Mouse (Mus musculus): ENCODE measurements around the gene Tbl1x. TPM values are rescaled to one million over a fixed set of nuclear protein-coding genes. Genes with fewer than 3 reads are reported as not detected.

Tbl1x gene
- total RNA-seq (2014; rRNA removed) (46.0 and 54.6 TPM in 2 replicates), polyA plus RNA-seq (2015; fragmentation: Nextera tagmentation; extraction: Ambion mirVana) (31.6 and 33.4 TPM in 2 replicates)

DNA sequence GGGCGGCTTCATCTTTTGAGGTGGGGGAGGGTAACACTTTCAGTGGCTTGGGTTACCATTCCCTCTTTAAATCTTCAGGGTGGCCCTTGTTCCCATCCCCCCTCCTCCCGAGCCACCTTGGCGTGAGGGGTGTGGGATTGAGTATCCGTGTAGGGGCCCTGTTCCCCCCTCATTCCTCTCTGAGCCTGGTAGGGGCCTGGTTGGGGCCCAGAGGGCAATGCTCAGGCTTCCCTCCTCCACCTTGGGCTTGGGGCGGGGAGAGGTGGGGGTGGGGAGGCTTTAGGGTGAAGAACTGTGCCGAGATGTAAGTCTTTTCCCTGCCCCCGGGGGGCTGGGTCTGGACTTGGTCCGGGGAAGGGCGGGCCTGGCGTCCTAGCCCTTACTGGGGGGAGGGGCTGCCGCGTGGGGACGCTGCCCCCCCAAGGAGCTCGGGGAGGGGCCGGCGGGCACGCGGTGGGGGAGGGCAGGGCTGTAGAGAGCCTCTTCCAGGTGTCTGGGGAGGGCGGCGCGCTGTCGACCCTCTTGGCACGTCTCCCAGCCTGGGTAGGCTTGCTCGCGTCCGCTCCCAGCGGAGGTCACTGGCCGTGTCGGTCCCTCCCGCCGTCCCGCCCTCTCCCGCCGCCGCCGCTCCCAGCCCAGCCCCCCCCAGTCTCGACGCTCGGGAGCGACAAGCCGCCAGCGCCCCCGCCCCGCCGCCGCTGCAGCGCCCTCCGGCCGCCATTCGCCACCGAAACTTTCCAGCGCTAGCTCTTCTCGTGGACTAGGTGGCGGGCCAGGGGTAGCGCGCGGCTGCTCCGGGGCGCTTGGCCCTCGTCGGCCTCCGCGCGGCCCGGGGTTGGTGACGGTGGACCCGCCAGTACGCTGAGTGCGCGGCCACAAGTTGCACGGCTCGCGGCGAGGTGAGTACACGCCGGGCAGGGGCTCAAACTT is at the start of gene Tbl1x:
Gene Tbl1x, plus strand, starts transcription at position 643 of the 930 bp plus-strand sequence.
- 24% methylated on average over 20 of the region's 76 CpGs for WGBS
- Histone ChIP-seq H3K36me3 (ENCODE audit: insufficient read depth, low read length) (no peaks in the 10 kb centered on the region), H3K4me1 (ENCODE audit: insufficient read depth, low read length) (no peaks in the 10 kb centered on the region), H3K9me3 (ENCODE audit: low read length) (no peaks in the 10 kb centered on the region), H3K27ac (ENCODE audit: low read depth, low read length) (peak within 1 kb of the TSS; percentile 89), H3K4me2 (ENCODE audit: low read depth, low read length, poor library complexity, severe bottlenecking) (peak within 1 kb of the TSS; percentile 62), H3K9ac (replicated peaks; ENCODE audit: low read length, poor library complexity, severe bottlenecking) (peak within 1 kb of the TSS; percentile 74), H3K4me3 (ENCODE audit: low read depth, low read length) (peak within 1 kb of the TSS; percentile 63), H3K27me3 (ENCODE audit: insufficient read depth, low read length) (no peaks in the 10 kb centered on the region)
- peak; percentile 26 for TF ChIP-seq CTCF (IDR thresholded peaks at IDR 0.05)
- ATAC-seq (ENCODE audit: low FRiP score): peak; percentile 72
- DNase-seq (ENCODE audit: low spot score): peak; percentile 75

- no peak for TF ChIP-seq CTCF (IDR thresholded peaks at IDR 0.05)
- no peaks in the 10 kb centered on the region for H3K27me3 ChIP-seq (ENCODE audit: insufficient read depth, low read length)
- no peak overlapping the region for H3K4me3 ChIP-seq (ENCODE audit: low read depth, low read length)
- no peaks in the 10 kb centered on the region for H3K9me3 ChIP-seq (ENCODE audit: low read length)
- H3K4me2 ChIP-seq (ENCODE audit: low read depth, low read length, poor library complexity, severe bottlenecking): no peak overlapping the region
- ATAC-seq (ENCODE audit: low FRiP score): no peak
- H3K9ac ChIP-seq (replicated peaks; ENCODE audit: low read length, poor library complexity, severe bottlenecking): no peak overlapping the region
- no peaks in the 10 kb centered on the region for H3K4me1 ChIP-seq (ENCODE audit: insufficient read depth, low read length)
- H3K27ac ChIP-seq (ENCODE audit: low read depth, low read length): no peak overlapping the region
- no peak for DNase-seq (ENCODE audit: low spot score)
- WGBS: 63% methylated on average over 1 of the region's 1 CpGs
- no peaks in the 10 kb centered on the region for H3K36me3 ChIP-seq (ENCODE audit: insufficient read depth, low read length)
Observed at GRCm38 (mm10) chrX:77469216-77469615, 41.6 kb upstream of the Tbl1x start.

- no peaks in the 10 kb centered on the region for H3K27me3 ChIP-seq (ENCODE audit: insufficient read depth, low read length)
- WGBS: 95% methylated on average over 1 of the region's 1 CpGs
Observed at GRCm38 (mm10) chrX:77472858-77473257, 38.0 kb upstream of the Tbl1x start.

DNA sequence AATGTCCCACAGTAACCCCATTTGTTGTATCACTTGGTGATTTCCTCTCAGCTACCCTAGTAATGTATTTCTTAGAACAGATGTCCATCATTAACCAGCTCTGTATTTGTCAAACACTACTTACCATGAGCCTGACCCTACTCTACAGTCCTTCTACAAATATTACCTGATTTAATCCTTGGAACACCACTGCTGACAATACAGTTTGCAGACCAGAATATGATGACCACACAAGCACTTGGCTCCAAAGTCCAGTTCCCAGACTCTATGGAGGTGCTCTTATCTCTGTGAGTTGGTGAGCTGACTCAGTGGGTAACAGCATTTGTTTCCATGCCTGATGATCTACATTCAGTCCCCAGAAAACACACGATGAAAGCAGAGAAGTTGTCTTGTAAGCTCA is 37.3 kb upstream of the Tbl1x start:
- no peak overlapping the region for H3K9ac ChIP-seq (replicated peaks; ENCODE audit: low read length, poor library complexity, severe bottlenecking)
- no peaks in the 10 kb centered on the region for H3K9me3 ChIP-seq (ENCODE audit: low read length)
- no peak overlapping the region for H3K4me2 ChIP-seq (ENCODE audit: low read depth, low read length, poor library complexity, severe bottlenecking)
- TF ChIP-seq CTCF (IDR thresholded peaks at IDR 0.05): no peak
- ATAC-seq (ENCODE audit: low FRiP score) (no peak), DNase-seq (ENCODE audit: low spot score) (no peak)
- H3K27ac ChIP-seq (ENCODE audit: low read depth, low read length): no peak overlapping the region
- no peak overlapping the region for H3K4me3 ChIP-seq (ENCODE audit: low read depth, low read length)
- WGBS: 91% methylated on average over 1 of the region's 1 CpGs
- no peaks in the 10 kb centered on the region for H3K36me3 ChIP-seq (ENCODE audit: insufficient read depth, low read length)
- no peaks in the 10 kb centered on the region for H3K27me3 ChIP-seq (ENCODE audit: insufficient read depth, low read length)
- H3K4me1 ChIP-seq (ENCODE audit: insufficient read depth, low read length): no peaks in the 10 kb centered on the region

More at GRCm38 (mm10) chrX:77472858-77473257, 38.0 kb upstream of the Tbl1x start:
- Histone ChIP-seq H3K9me3 (ENCODE audit: low read length) (no peaks in the 10 kb centered on the region), H3K4me1 (ENCODE audit: insufficient read depth, low read length) (no peaks in the 10 kb centered on the region), H3K9ac (replicated peaks; ENCODE audit: low read length, poor library complexity, severe bottlenecking) (no peak overlapping the region), H3K4me3 (ENCODE audit: low read depth, low read length) (no peak overlapping the region), H3K27ac (ENCODE audit: low read depth, low read length) (no peak overlapping the region), H3K36me3 (ENCODE audit: insufficient read depth, low read length) (no peaks in the 10 kb centered on the region), H3K4me2 (ENCODE audit: low read depth, low read length, poor library complexity, severe bottlenecking) (no peak overlapping the region)
- no peak for ATAC-seq (ENCODE audit: low FRiP score)
- TF ChIP-seq CTCF (IDR thresholded peaks at IDR 0.05): no peak
- no peak for DNase-seq (ENCODE audit: low spot score)

DNA sequence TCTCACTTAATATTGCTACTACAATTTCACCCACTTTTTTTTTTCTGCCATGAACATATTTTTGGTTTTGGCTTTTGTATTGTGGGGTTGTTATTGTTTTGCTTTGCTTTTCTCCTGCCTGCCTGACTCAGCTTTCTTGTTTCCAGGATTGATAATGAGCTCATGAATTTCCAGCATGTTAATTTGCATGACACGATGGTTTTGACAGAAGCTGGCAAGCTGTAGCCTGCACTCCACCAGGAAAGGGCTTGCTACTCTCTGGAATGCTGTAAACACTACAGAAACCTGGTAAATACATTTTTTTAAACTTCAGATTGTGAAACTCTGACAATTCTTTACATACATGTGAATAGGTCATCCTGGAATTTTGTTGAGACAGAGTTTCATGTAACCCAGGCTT is 36.3 kb upstream of the Tbl1x start:
- Histone ChIP-seq H3K4me1 (ENCODE audit: insufficient read depth, low read length) (no peaks in the 10 kb centered on the region), H3K36me3 (ENCODE audit: insufficient read depth, low read length) (no peaks in the 10 kb centered on the region), H3K9ac (replicated peaks; ENCODE audit: low read length, poor library complexity, severe bottlenecking) (no peak overlapping the region), H3K4me2 (ENCODE audit: low read depth, low read length, poor library complexity, severe bottlenecking) (no peak overlapping the region), H3K27me3 (ENCODE audit: insufficient read depth, low read length) (no peaks in the 10 kb centered on the region), H3K9me3 (ENCODE audit: low read length) (no peaks in the 10 kb centered on the region), H3K4me3 (ENCODE audit: low read depth, low read length) (no peak overlapping the region), H3K27ac (ENCODE audit: low read depth, low read length) (no peak overlapping the region)
- DNase-seq (ENCODE audit: low spot score): no peak
- no peak for ATAC-seq (ENCODE audit: low FRiP score)
- no peak for TF ChIP-seq CTCF (IDR thresholded peaks at IDR 0.05)
- 19% methylated on average over 1 of the region's 1 CpGs for WGBS

GRCm38 (mm10) chrX:77477526-77477925 is 33.3 kb upstream of the Tbl1x start:
- Histone ChIP-seq H3K27ac (ENCODE audit: low read depth, low read length) (no peak overlapping the region), H3K27me3 (ENCODE audit: insufficient read depth, low read length) (no peaks in the 10 kb centered on the region), H3K9ac (replicated peaks; ENCODE audit: low read length, poor library complexity, severe bottlenecking) (no peak overlapping the region), H3K4me1 (ENCODE audit: insufficient read depth, low read length) (no peaks in the 10 kb centered on the region), H3K9me3 (ENCODE audit: low read length) (no peaks in the 10 kb centered on the region), H3K4me2 (ENCODE audit: low read depth, low read length, poor library complexity, severe bottlenecking) (no peak overlapping the region), H3K4me3 (ENCODE audit: low read depth, low read length) (no peak overlapping the region), H3K36me3 (ENCODE audit: insufficient read depth, low read length) (no peaks in the 10 kb centered on the region)
- no peak for ATAC-seq (ENCODE audit: low FRiP score)
- TF ChIP-seq CTCF (IDR thresholded peaks at IDR 0.05): no peak
- WGBS: 87% methylated on average over 2 of the region's 2 CpGs
- no peak for DNase-seq (ENCODE audit: low spot score)

Measured in midbrain, postnatal 0 days (tissue).